Mouse (Mus musculus): Measurements from ENCODE around the gene Degs2. TPM values are rescaled to one million over a fixed set of nuclear protein-coding genes. Genes with fewer than 3 reads are reported as not detected.
"Not testable (repeated sequence)": the region's sequence is repeated elsewhere in the genome, so short reads cannot be mapped to it uniquely, and the experiment has no call there.

The Degs2 gene
- polyA plus RNA-seq, 1 experiment from 2014 or later, result 0.72 TPM

DNA sequence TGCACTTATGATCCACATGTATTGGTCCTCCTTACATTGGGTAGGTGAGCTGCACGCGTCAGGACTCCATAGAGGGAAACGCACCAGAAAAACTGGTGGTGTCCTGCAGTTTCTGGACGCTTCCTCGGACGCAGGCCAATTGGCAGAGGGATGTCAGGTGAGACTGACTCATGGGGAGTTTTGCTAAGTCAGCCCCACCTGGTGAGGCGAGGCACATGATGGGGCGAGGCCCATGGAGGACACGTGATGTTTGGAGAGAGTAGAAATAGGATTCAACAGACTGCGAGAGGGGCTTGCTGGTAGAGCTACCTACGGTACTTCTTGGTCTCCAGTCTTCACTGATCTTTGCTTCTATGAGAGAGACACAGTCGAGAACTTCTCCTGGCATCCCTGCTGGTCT lies 36.6 kb upstream of the Degs2 start:
- no peak for ATAC-seq (ENCODE audit: insufficient number of reproducible peaks, insufficient read depth, low FRiP score, low read depth)
- WGBS, result 90% methylated on average over 12 of the region's 12 CpGs
- no peaks in the 10 kb centered on the region for H3K36me3 ChIP-seq (ENCODE audit: control insufficient read depth, insufficient read depth, low read length)
- H3K4me2 ChIP-seq (ENCODE audit: low read length), result no peak overlapping the region
- H3K4me1 ChIP-seq (ENCODE audit: control insufficient read depth in 2 of 2, insufficient read depth in 2 of 2, low read length in 2 of 2), result no peaks in the 10 kb centered on the region
- no peaks in the 10 kb centered on the region for H3K27me3 ChIP-seq (ENCODE audit: control insufficient read depth, insufficient read depth, low read length)
- H3K27ac ChIP-seq (replicated peaks in 1 of 2; ENCODE audit: control insufficient read depth in 1 of 2, insufficient read depth in 1 of 2, low read depth in 2 of 2, low read length in 2 of 2), result no peak overlapping the region
- no peak overlapping the region for H3K9ac ChIP-seq (ENCODE audit: low read length)
- no peak overlapping the region for H3K4me3 ChIP-seq (ENCODE audit: control insufficient read depth in 1 of 2, insufficient read depth in 1 of 2, low read depth in 1 of 2, low read length in 2 of 2)
- no peaks in the 10 kb centered on the region for H3K9me3 ChIP-seq (ENCODE audit: control insufficient read depth, low read length)

DNA sequence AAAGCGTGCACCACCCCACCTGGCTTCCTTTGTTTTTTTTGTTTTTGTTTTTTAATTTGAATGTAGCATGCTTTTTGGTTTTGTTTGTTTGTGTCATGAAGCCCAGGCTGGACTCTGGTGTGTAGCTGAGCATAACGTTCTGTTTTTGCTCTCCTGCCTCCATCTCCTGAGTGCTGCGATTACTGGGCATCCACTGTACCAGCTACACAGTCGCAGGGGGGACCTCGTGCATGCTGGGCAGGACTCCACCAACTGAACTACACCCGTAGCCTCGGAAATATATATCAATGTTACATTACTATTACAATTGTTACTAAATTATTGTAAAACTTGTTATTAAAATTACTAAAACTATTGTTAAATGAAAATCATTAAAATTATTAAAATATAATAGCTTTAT lies 35.7 kb upstream of the Degs2 start:
- no peaks in the 10 kb centered on the region for H3K36me3 ChIP-seq (ENCODE audit: control insufficient read depth, insufficient read depth, low read length)
- no peak for ATAC-seq (ENCODE audit: insufficient number of reproducible peaks, insufficient read depth, low FRiP score, low read depth)
- WGBS, result 87% methylated on average over 7 of the region's 7 CpGs

DNA sequence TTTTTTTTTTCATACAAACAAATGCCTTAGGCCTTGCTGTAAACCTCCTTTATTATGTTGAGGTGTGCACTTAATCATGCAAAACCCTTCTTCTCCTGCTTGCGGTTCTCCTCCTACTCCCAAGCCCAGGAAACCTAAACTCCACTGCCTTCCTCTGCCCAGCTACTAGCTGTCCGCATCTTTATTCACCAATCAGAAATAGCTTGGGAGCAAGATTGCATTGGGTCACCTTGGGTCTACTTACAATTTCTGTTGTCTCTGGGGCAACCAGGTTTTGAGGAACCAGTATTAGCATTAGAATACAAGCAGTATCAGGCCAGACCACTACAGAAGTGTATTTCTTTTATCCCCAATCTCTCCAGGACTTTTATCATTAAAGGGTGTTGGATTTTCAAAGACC lies 32.3 kb upstream of the Degs2 start:
- no peak for ATAC-seq (ENCODE audit: insufficient number of reproducible peaks, insufficient read depth, low FRiP score, low read depth)

More for the DNA sequence above, 35.7 kb upstream of the Degs2 start:
- Histone ChIP-seq H3K4me3 (ENCODE audit: control insufficient read depth in 1 of 2, insufficient read depth in 1 of 2, low read depth in 1 of 2, low read length in 2 of 2) (no peak overlapping the region), H3K27ac (replicated peaks in 1 of 2; ENCODE audit: control insufficient read depth in 1 of 2, insufficient read depth in 1 of 2, low read depth in 2 of 2, low read length in 2 of 2) (no peak overlapping the region), H3K4me2 (ENCODE audit: low read length) (no peak overlapping the region), H3K4me1 (ENCODE audit: control insufficient read depth in 2 of 2, insufficient read depth in 2 of 2, low read length in 2 of 2) (no peaks in the 10 kb centered on the region), H3K27me3 (ENCODE audit: control insufficient read depth, insufficient read depth, low read length) (no peaks in the 10 kb centered on the region), H3K9me3 (ENCODE audit: control insufficient read depth, low read length) (no peaks in the 10 kb centered on the region), H3K9ac (ENCODE audit: low read length) (no peak overlapping the region)

DNA sequence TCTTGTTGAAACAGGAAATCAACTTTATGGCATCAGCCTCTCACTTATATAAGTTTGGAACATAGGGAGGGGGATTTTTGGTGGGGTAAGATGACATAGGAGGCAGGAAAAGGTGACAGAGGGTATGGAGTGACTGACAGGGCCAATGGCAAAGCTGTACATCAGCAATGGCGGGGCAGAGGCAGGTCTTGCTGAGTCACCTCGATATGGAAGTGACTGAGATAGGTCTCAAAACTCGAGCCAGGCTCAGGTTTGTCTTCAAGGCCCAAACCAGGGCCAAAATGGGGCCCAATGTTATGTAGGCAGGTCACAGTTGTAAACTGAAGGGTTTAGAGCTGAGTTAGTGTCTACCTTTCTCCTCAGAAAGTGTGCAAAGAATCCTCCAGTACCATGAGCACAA lies 21.7 kb upstream of the Degs2 start:
- Histone ChIP-seq H3K27me3 (ENCODE audit: control insufficient read depth, insufficient read depth, low read length) (no peaks in the 10 kb centered on the region), H3K36me3 (ENCODE audit: control insufficient read depth, insufficient read depth, low read length) (no peaks in the 10 kb centered on the region), H3K9ac (ENCODE audit: low read length) (no peak overlapping the region), H3K27ac (replicated peaks in 1 of 2; ENCODE audit: control insufficient read depth in 1 of 2, insufficient read depth in 1 of 2, low read depth in 2 of 2, low read length in 2 of 2) (no peak overlapping the region), H3K4me3 (ENCODE audit: control insufficient read depth in 1 of 2, insufficient read depth in 1 of 2, low read depth in 1 of 2, low read length in 2 of 2) (no peak overlapping the region), H3K9me3 (ENCODE audit: control insufficient read depth, low read length) (no peaks in the 10 kb centered on the region), H3K4me2 (ENCODE audit: low read length) (no peak overlapping the region), H3K4me1 (ENCODE audit: control insufficient read depth in 2 of 2, insufficient read depth in 2 of 2, low read length in 2 of 2) (no peaks in the 10 kb centered on the region)
- no peak for ATAC-seq (ENCODE audit: insufficient number of reproducible peaks, insufficient read depth, low FRiP score, low read depth)
- 86% methylated on average over 3 of the region's 3 CpGs for WGBS

More for the DNA sequence above, 32.3 kb upstream of the Degs2 start:
- Histone ChIP-seq H3K4me3 (ENCODE audit: control insufficient read depth in 1 of 2, insufficient read depth in 1 of 2, low read depth in 1 of 2, low read length in 2 of 2) (no peak overlapping the region), H3K4me2 (ENCODE audit: low read length) (no peak overlapping the region), H3K27ac (replicated peaks in 1 of 2; ENCODE audit: control insufficient read depth in 1 of 2, insufficient read depth in 1 of 2, low read depth in 2 of 2, low read length in 2 of 2) (no peak overlapping the region), H3K9me3 (ENCODE audit: control insufficient read depth, low read length) (no peaks in the 10 kb centered on the region), H3K27me3 (ENCODE audit: control insufficient read depth, insufficient read depth, low read length) (no peaks in the 10 kb centered on the region), H3K9ac (ENCODE audit: low read length) (no peak overlapping the region), H3K4me1 (ENCODE audit: control insufficient read depth in 2 of 2, insufficient read depth in 2 of 2, low read length in 2 of 2) (no peaks in the 10 kb centered on the region), H3K36me3 (ENCODE audit: control insufficient read depth, insufficient read depth, low read length) (no peaks in the 10 kb centered on the region)
- WGBS, result 91% methylated on average over 2 of the region's 2 CpGs

DNA sequence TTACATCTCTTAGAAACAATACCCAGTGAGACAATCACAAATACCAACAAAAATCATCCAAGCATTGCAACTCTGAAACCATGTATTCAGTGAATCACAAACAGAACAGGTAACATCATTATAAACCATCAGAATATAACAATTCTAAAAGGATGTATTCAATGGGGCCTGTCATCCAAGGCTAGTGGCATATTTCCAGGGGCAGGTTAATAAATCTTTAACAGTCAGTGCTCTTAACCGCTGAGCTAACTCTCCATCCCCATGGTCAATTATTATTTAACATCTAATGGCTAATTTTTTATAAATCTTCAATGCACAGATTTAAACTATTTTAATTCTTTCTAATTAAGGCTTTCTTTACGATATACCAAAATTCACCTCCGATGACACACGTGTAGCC lies 20.3 kb upstream of the Degs2 start:
- no peak overlapping the region for H3K4me3 ChIP-seq (ENCODE audit: control insufficient read depth in 1 of 2, insufficient read depth in 1 of 2, low read depth in 1 of 2, low read length in 2 of 2)
- H3K27me3 ChIP-seq (ENCODE audit: control insufficient read depth, insufficient read depth, low read length), result no peaks in the 10 kb centered on the region
- H3K9me3 ChIP-seq (ENCODE audit: control insufficient read depth, low read length), result no peaks in the 10 kb centered on the region
- H3K9ac ChIP-seq (ENCODE audit: low read length), result no peak overlapping the region
- no peak for ATAC-seq (ENCODE audit: insufficient number of reproducible peaks, insufficient read depth, low FRiP score, low read depth)
- WGBS, result 88% methylated on average over 4 of the region's 4 CpGs
- no peaks in the 10 kb centered on the region for H3K4me1 ChIP-seq (ENCODE audit: control insufficient read depth in 2 of 2, insufficient read depth in 2 of 2, low read length in 2 of 2)
- no peak overlapping the region for H3K4me2 ChIP-seq (ENCODE audit: low read length)
- no peak overlapping the region for H3K27ac ChIP-seq (replicated peaks in 1 of 2; ENCODE audit: control insufficient read depth in 1 of 2, insufficient read depth in 1 of 2, low read depth in 2 of 2, low read length in 2 of 2)
- no peaks in the 10 kb centered on the region for H3K36me3 ChIP-seq (ENCODE audit: control insufficient read depth, insufficient read depth, low read length)

DNA sequence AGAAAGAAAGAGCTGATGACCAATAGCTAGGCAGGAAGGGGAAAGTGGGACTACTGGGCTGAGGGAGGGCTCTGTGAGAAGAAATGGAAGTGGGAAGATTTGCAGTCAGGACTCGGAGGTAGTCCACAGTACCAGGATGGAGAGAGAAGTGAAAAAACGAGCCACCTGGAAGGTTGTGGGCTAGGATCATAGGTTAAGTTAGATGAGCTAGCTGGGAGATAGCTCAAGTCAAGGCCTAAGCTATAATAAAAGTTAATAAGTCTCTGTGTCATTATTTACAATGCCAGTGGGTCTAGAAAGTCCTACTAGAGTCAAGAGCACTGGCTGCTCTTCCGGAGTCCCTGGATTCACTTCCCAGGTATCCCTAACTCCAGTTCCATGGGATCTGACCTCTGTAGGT lies 16.4 kb upstream of the Degs2 start:
- H3K4me1 ChIP-seq (ENCODE audit: control insufficient read depth in 2 of 2, insufficient read depth in 2 of 2, low read length in 2 of 2), result no peaks in the 10 kb centered on the region
- no peaks in the 10 kb centered on the region for H3K9me3 ChIP-seq (ENCODE audit: control insufficient read depth, low read length)
- no peaks in the 10 kb centered on the region for H3K36me3 ChIP-seq (ENCODE audit: control insufficient read depth, insufficient read depth, low read length)
- 80% methylated on average over 3 of the region's 3 CpGs for WGBS
- no peaks in the 10 kb centered on the region for H3K27me3 ChIP-seq (ENCODE audit: control insufficient read depth, insufficient read depth, low read length)
- no peak overlapping the region for H3K27ac ChIP-seq (replicated peaks in 1 of 2; ENCODE audit: control insufficient read depth in 1 of 2, insufficient read depth in 1 of 2, low read depth in 2 of 2, low read length in 2 of 2)
- no peak overlapping the region for H3K4me3 ChIP-seq (ENCODE audit: control insufficient read depth in 1 of 2, insufficient read depth in 1 of 2, low read depth in 1 of 2, low read length in 2 of 2)
- no peak overlapping the region for H3K9ac ChIP-seq (ENCODE audit: low read length)
- no peak overlapping the region for H3K4me2 ChIP-seq (ENCODE audit: low read length)
- ATAC-seq (ENCODE audit: insufficient number of reproducible peaks, insufficient read depth, low FRiP score, low read depth), result no peak

DNA sequence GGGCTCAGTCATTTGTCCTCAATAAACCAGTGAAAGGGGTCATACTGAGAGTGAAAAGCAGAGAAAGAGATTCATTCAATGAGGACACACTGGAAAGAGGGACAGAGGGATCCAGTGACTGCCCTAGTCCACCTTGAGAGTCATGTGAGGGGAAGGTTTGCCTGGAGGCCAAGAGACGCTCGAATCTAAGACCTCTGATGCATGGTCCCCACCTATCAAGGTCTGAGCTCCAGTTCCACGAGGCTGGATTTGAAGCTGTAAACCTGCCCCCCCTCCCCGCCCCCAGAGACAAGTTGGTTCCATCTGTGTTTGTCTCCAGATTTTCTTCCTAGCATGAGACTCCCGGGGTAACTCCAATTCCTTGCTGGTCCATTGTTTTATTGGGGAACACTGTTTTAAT lies 13.7 kb upstream of the Degs2 start:
- Histone ChIP-seq H3K9me3 (ENCODE audit: control insufficient read depth, low read length) (no peaks in the 10 kb centered on the region), H3K9ac (ENCODE audit: low read length) (no peak overlapping the region), H3K36me3 (ENCODE audit: control insufficient read depth, insufficient read depth, low read length) (no peaks in the 10 kb centered on the region), H3K4me2 (ENCODE audit: low read length) (no peak overlapping the region), H3K4me1 (ENCODE audit: control insufficient read depth in 2 of 2, insufficient read depth in 2 of 2, low read length in 2 of 2) (no peaks in the 10 kb centered on the region), H3K4me3 (ENCODE audit: control insufficient read depth in 1 of 2, insufficient read depth in 1 of 2, low read depth in 1 of 2, low read length in 2 of 2) (no peak overlapping the region), H3K27me3 (ENCODE audit: control insufficient read depth, insufficient read depth, low read length) (no peaks in the 10 kb centered on the region), H3K27ac (replicated peaks in 1 of 2; ENCODE audit: control insufficient read depth in 1 of 2, insufficient read depth in 1 of 2, low read depth in 2 of 2, low read length in 2 of 2) (no peak overlapping the region)
- 82% methylated on average over 5 of the region's 5 CpGs for WGBS
- ATAC-seq (ENCODE audit: insufficient number of reproducible peaks, insufficient read depth, low FRiP score, low read depth), result no peak

DNA sequence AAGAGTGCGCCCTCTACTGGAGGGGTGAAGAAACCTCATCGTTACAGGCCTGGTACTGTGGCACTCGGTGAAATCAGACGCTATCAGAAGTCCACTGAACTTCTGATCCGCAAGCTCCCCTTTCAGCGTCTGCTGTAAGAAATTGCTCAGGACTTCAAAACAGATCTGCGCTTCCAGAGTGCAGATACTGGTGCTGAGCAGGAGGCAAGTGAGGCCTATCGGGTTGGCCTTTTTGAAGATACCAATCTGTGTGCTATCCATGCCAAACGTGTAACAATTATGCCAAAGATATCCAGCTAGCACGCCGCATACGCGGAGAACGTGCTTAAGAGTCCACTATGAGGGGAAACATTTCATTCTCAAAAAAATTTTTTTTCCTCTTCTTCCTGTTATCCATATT lies 11.9 kb upstream of the Degs2 start:
- H3K27me3 ChIP-seq (ENCODE audit: control insufficient read depth, insufficient read depth, low read length); H3K9ac ChIP-seq (ENCODE audit: low read length); H3K27ac ChIP-seq (replicated peaks in 1 of 2; ENCODE audit: control insufficient read depth in 1 of 2, insufficient read depth in 1 of 2, low read depth in 2 of 2, low read length in 2 of 2); H3K36me3 ChIP-seq (ENCODE audit: control insufficient read depth, insufficient read depth, low read length); H3K9me3 ChIP-seq (ENCODE audit: control insufficient read depth, low read length); H3K4me1 ChIP-seq (ENCODE audit: control insufficient read depth in 2 of 2, insufficient read depth in 2 of 2, low read length in 2 of 2); H3K4me2 ChIP-seq (ENCODE audit: low read length); H3K4me3 ChIP-seq (ENCODE audit: control insufficient read depth in 1 of 2, insufficient read depth in 1 of 2, low read depth in 1 of 2, low read length in 2 of 2); ATAC-seq (ENCODE audit: insufficient number of reproducible peaks, insufficient read depth, low FRiP score, low read depth): not testable (repeated sequence)
- whole genome bisulfite sequencing, result 89% methylated on average over 14 of the region's 14 CpGs
